Mouse (Mus musculus) left cerebral cortex, postnatal 10 days (tissue): ENCODE measurements at regions not wholly inside any gene's neighbourhood (a gene's known extent, or its start where the extent isn't known, plus 50 kb on each side); places are given as distances from the start of the nearest gene placed in this dataset.

ENCODE experiments used
- DNase-seq, 2 experiments: peaks; one replicate each; pipeline ENCODE4 v3.0.0; 2021 to 2022; ENCODE audit warnings: low spot score in 2 of 2, mixed read lengths in 1 of 2; ENCODE audit errors: extremely low spot score in 1 of 2
- intact Hi-C: fragments of 180-260 bp; cut with DNase I; formaldehyde crosslinking; loops from one replicate; pipeline ENCODE4 v1.15.1; 2025

GRCm38 (mm10) chr1:189105276-189105675 is 97.6 kb upstream of the Kctd3 start:
- DNase-seq, result no peak
- intact Hi-C loops, result no loop called here

- intact Hi-C loops, result no loop called here
- no peak for DNase-seq
Measured at GRCm38 (mm10) chr1:189102781-189103180, 95.1 kb upstream of the Kctd3 start.

GRCm38 (mm10) chr1:189099121-189099520 is 91.5 kb upstream of the Kctd3 start:
- intact Hi-C loops, result no loop called here
- no peak for DNase-seq

- intact Hi-C loops, result no loop called here
- DNase-seq, result no peak
Measured at GRCm38 (mm10) chr1:189092819-189093218, 85.2 kb upstream of the Kctd3 start.

- DNase-seq, result no peak
- intact Hi-C loops, result no loop called here
Measured at GRCm38 (mm10) chr1:189085245-189085644, 77.6 kb upstream of the Kctd3 start.

- DNase-seq, result no peak
- intact Hi-C loops, result loop anchor here (5.0 kb wide), 1 partner anchor 106 kb away; no protein-coding TSS in a partner anchor
Measured at GRCm38 (mm10) chr1:189081267-189081666, 73.6 kb upstream of the Kctd3 start.

GRCm38 (mm10) chr1:189080797-189081196 is 73.2 kb upstream of the Kctd3 start:
- intact Hi-C loops, result loop anchor here (5.0 kb wide), 1 partner anchor 107 kb away; no protein-coding TSS in a partner anchor
- DNase-seq, result peak in 1 of 2 experiments; percentile 75

GRCm38 (mm10) chr1:189079451-189080410 is 72.1 kb upstream of the Kctd3 start:
- DNase-seq, result no peak
- intact Hi-C loops, result loop anchor here (5.0 kb wide), 1 partner anchor 108 kb away; no protein-coding TSS in a partner anchor

- intact Hi-C loops, result no loop called here
- DNase-seq, result no peak
Measured at GRCm38 (mm10) chr1:189077861-189078260, 70.2 kb upstream of the Kctd3 start.

GRCm38 (mm10) chr1:189076276-189076675 is 68.6 kb upstream of the Kctd3 start:
- DNase-seq, result no peak
- intact Hi-C loops, result no loop called here

GRCm38 (mm10) chr1:189075671-189076070 is 68.0 kb upstream of the Kctd3 start:
- intact Hi-C loops, result no loop called here

GRCm38 (mm10) chr1:189072516-189072915 is 64.9 kb upstream of the Kctd3 start:
- intact Hi-C loops, result no loop called here
- no peak for DNase-seq

More at GRCm38 (mm10) chr1:189075671-189076070, 68.0 kb upstream of the Kctd3 start:
- DNase-seq, result no peak

GRCm38 (mm10) chr1:189068204-189068603 is 60.6 kb upstream of the Kctd3 start:
- intact Hi-C loops, result no loop called here
- DNase-seq, result no peak

GRCm38 (mm10) chr1:189067204-189067960 is 59.7 kb upstream of the Kctd3 start:
- intact Hi-C loops, result no loop called here
- DNase-seq, result no peak

- DNase-seq, result no peak
- intact Hi-C loops, result no loop called here
Measured at GRCm38 (mm10) chr1:189066446-189067151, 59.0 kb upstream of the Kctd3 start.

- DNase-seq, result no peak
- intact Hi-C loops, result no loop called here
Measured at GRCm38 (mm10) chr1:189065152-189065910, 57.7 kb upstream of the Kctd3 start.

- no peak for DNase-seq
- intact Hi-C loops, result no loop called here
Measured at GRCm38 (mm10) chr1:189064629-189065028, 57.0 kb upstream of the Kctd3 start.

GRCm38 (mm10) chr1:189063699-189064098 is 56.1 kb upstream of the Kctd3 start:
- intact Hi-C loops, result no loop called here
- no peak for DNase-seq
